Mouse (Mus musculus): ENCODE results near the gene Bcl9.

DNA sequence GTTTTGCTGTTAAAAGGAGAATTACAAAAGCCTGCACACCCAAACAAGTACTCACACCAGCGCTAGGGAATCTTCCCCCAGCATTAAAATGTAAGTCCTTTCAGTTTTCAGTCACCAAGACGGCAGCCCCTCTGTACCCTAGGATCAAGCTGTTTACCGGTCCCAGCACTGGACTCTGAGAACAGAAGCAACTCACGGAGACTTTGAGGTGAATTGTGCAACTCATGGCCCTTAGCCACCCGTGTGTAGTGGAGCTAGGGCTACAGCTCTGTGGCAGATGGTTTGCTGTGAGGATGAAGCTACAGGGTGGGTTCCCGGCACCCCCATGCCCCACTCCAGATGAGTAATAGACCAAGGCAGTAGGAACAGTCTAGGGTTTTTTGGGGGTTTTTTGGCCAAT lies 55.9 kb downstream of the Bcl9 start:
- TF ChIP-seq POLR2A (IDR thresholded peaks at IDR 0.05; ENCODE audit: low read depth, low read length) (no peak), CTCF (IDR thresholded peaks at IDR 0.05; ENCODE audit: extremely low read depth, insufficient read depth, insufficient read length, insufficient replicate concordance) (no peak)

Data from spleen, adult 2 months (tissue).